Mouse (Mus musculus): ENCODE measurements around the gene Thsd7a.

DNA sequence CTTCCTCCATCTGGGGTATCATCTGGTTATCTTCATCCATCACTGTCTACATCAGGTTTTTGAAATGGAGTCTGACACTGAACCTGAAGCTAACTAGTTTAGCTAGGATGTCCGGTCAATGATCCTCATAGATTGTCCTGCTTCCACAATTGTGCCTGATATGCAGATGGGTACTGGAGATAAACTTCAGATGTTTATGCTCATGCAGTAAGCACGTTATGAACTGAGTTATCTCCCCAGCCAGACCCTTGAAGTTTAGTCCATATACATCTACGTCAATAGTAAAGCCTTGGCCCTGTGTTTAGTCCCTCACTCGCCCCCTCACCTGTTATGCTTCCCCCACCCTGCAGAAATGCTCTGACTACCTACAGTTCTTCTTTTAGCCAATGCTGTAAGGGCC, 184.1 kb downstream of the Thsd7a start:
- TF ChIP-seq CTCF (IDR thresholded peaks at IDR 0.05; ENCODE audit: borderline replicate concordance, control insufficient read depth, extremely low read depth, insufficient read depth, low read length, poor library complexity) (no peak), POLR2A (IDR thresholded peaks at IDR 0.05; ENCODE audit: control insufficient read depth, extremely low read depth, insufficient read depth, low read length, poor library complexity) (no peak)

Data from thymus, adult 2 months (tissue).